Mouse (Mus musculus) brain, embryonic 14.5 days (tissue): ENCODE data around the gene Sucnr1.
"Not testable (repeated sequence)": the region's sequence is repeated elsewhere in the genome, so short reads cannot be mapped to it uniquely, and the experiment has no call there.

Source experiments
- CTCF ChIP-seq: fragments of 200-500 bp; IDR thresholded peaks from 2 replicates; pipeline ENCODE4 v1.5.1; 2012; ENCODE audit warnings: inconsistent platforms, mild to moderate bottlenecking, moderate library complexity, borderline replicate concordance; ENCODE audit not compliant: insufficient read depth, insufficient read length; ENCODE audit errors: extremely low read depth
- POLR2A ChIP-seq: fragments of 200-500 bp; IDR thresholded peaks from 2 replicates; pipeline ENCODE4 v1.6.1; 2012; ENCODE audit warnings: mild to moderate bottlenecking, inconsistent platforms, borderline replicate concordance; ENCODE audit not compliant: poor library complexity, insufficient read depth, insufficient read length, severe bottlenecking; ENCODE audit errors: extremely low read depth

GRCm38 (mm10) chr3:60106446-60106845, 24.8 kb downstream of the Sucnr1 start:
- not testable (repeated sequence) for TF ChIP-seq POLR2A, CTCF
